Mouse (Mus musculus): ENCODE measurements around the gene Zkscan3. TPM values are rescaled to one million over a fixed set of nuclear protein-coding genes. Genes with fewer than 3 reads are reported as not detected.
"Not testable (repeated sequence)": the region's sequence is repeated elsewhere in the genome, so short reads cannot be mapped to it uniquely, and the experiment has no call there.

The Zkscan3 gene
- polyA plus RNA-seq, 1 experiment: 48.1 TPM

- H3K4me1 ChIP-seq (ENCODE audit: control insufficient read depth, insufficient read depth, low read length): peaks cover 6% of the 10 kb centered on the region
- peak overlapping the region; percentile 100 for H3K4me3 ChIP-seq (ENCODE audit: insufficient read depth, low read length)
- TF ChIP-seq POLR2A (IDR thresholded peaks at IDR 0.05; ENCODE audit: extremely low read depth, insufficient read depth, low read length): no peak
- TF ChIP-seq CTCF (IDR thresholded peaks at IDR 0.05; ENCODE audit: extremely low read depth, insufficient read depth, low read length): no peak
- 0 out of 2 replicates have a peak overlapping the region, but pooled peaks have one; percentile 59 for H3K27ac ChIP-seq (ENCODE audit: insufficient read depth, low read length)
Observed at GRCm38 (mm10) chr13:21401636-21402286, 794 bp downstream of the Zkscan3 start.

DNA sequence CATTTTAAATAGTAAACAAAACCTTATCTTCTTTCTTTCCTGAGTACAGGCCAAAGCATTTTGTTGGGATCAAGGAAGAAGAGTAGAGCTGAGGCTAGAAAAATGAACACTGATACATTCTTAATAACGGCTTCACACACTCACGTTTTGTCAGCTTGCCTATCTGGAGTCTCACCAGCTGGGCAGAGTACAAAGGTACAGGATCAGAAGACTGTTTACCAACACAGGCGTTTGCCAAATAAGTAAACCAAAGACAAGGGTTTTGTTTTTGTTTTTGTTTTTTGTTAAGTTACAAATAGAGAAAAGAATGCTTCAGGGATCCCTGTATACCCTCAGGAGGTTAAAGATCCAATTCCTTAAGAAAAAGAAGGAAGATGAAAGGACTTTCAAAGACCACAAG lies 1.4 kb downstream of the Zkscan3 start:
- H3K4me1 ChIP-seq (ENCODE audit: control insufficient read depth, insufficient read depth, low read length): peaks cover 6% of the 10 kb centered on the region
- H3K27ac ChIP-seq (ENCODE audit: insufficient read depth, low read length): no peak overlapping the region
- no peak for TF ChIP-seq POLR2A (IDR thresholded peaks at IDR 0.05; ENCODE audit: extremely low read depth, insufficient read depth, low read length)
- no peak for TF ChIP-seq CTCF (IDR thresholded peaks at IDR 0.05; ENCODE audit: extremely low read depth, insufficient read depth, low read length)
- peak overlapping the region; percentile 100; the same call in 1 of the 2 replicates for H3K4me3 ChIP-seq (ENCODE audit: insufficient read depth, low read length)

- Histone ChIP-seq H3K27ac (ENCODE audit: insufficient read depth, low read length) (no peak overlapping the region), H3K4me1 (ENCODE audit: control insufficient read depth, insufficient read depth, low read length) (peaks cover 6% of the 10 kb centered on the region)
- TF ChIP-seq POLR2A (IDR thresholded peaks at IDR 0.05; ENCODE audit: extremely low read depth, insufficient read depth, low read length): no peak
- no peak for TF ChIP-seq CTCF (IDR thresholded peaks at IDR 0.05; ENCODE audit: extremely low read depth, insufficient read depth, low read length)
Observed at GRCm38 (mm10) chr13:21397486-21397885, 5.1 kb downstream of the Zkscan3 start.

GRCm38 (mm10) chr13:21396048-21396447 lies 6.5 kb downstream of the Zkscan3 start:
- not testable (repeated sequence) for H3K4me1 ChIP-seq (ENCODE audit: control insufficient read depth, insufficient read depth, low read length); H3K27ac ChIP-seq (ENCODE audit: insufficient read depth, low read length); H3K4me3 ChIP-seq (ENCODE audit: insufficient read depth, low read length)

More at GRCm38 (mm10) chr13:21397486-21397885, 5.1 kb downstream of the Zkscan3 start:
- no peak overlapping the region for H3K4me3 ChIP-seq (ENCODE audit: insufficient read depth, low read length)

- Histone ChIP-seq H3K27ac (ENCODE audit: insufficient read depth, low read length) (no peak overlapping the region), H3K4me3 (ENCODE audit: insufficient read depth, low read length) (no peak overlapping the region), H3K4me1 (ENCODE audit: control insufficient read depth, insufficient read depth, low read length) (peaks cover 3% of the 10 kb centered on the region)
- no peak for TF ChIP-seq CTCF (IDR thresholded peaks at IDR 0.05; ENCODE audit: extremely low read depth, insufficient read depth, low read length)
- TF ChIP-seq POLR2A (IDR thresholded peaks at IDR 0.05; ENCODE audit: extremely low read depth, insufficient read depth, low read length): no peak
Observed at GRCm38 (mm10) chr13:21395623-21396022, 6.9 kb downstream of the Zkscan3 start.

- Histone ChIP-seq H3K4me3 (ENCODE audit: insufficient read depth, low read length) (no peak overlapping the region), H3K27ac (ENCODE audit: insufficient read depth, low read length) (no peak overlapping the region), H3K4me1 (ENCODE audit: control insufficient read depth, insufficient read depth, low read length) (peaks cover 3% of the 10 kb centered on the region)
- TF ChIP-seq POLR2A (IDR thresholded peaks at IDR 0.05; ENCODE audit: extremely low read depth, insufficient read depth, low read length): no peak
- TF ChIP-seq CTCF (IDR thresholded peaks at IDR 0.05; ENCODE audit: extremely low read depth, insufficient read depth, low read length): no peak
Observed at GRCm38 (mm10) chr13:21395211-21395610, 7.3 kb downstream of the Zkscan3 start.

- Histone ChIP-seq H3K4me3 (ENCODE audit: insufficient read depth, low read length) (no peak overlapping the region), H3K4me1 (ENCODE audit: control insufficient read depth, insufficient read depth, low read length) (no peaks in the 10 kb centered on the region), H3K27ac (ENCODE audit: insufficient read depth, low read length) (no peak overlapping the region)
- no peak for TF ChIP-seq CTCF (IDR thresholded peaks at IDR 0.05; ENCODE audit: extremely low read depth, insufficient read depth, low read length)
- no peak for TF ChIP-seq POLR2A (IDR thresholded peaks at IDR 0.05; ENCODE audit: extremely low read depth, insufficient read depth, low read length)
Observed at GRCm38 (mm10) chr13:21377773-21378172, 24.8 kb downstream of the Zkscan3 start.

DNA sequence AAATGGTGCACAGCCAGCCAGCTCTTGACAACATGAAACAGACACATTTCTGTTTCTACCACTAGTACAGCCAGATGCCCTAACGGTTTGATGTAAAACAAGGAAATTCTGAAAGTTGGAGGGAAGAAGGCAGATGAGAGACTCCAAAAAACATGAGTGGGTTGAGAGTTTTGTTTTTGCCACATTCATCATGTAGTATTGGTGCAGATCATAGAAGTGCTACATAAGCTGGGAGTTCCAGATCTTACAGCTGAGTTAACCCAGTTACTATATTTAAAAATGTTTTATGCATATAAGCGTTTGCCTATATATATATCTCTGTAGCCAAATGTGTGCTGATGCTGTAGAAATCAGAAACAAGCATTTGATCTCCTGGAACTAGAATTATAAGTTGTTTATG lies 29.9 kb downstream of the Zkscan3 start:
- Histone ChIP-seq H3K4me1 (ENCODE audit: control insufficient read depth, insufficient read depth, low read length) (no peaks in the 10 kb centered on the region), H3K27ac (ENCODE audit: insufficient read depth, low read length) (no peak overlapping the region), H3K4me3 (ENCODE audit: insufficient read depth, low read length) (no peak overlapping the region)
- TF ChIP-seq CTCF (IDR thresholded peaks at IDR 0.05; ENCODE audit: extremely low read depth, insufficient read depth, low read length): no peak
- TF ChIP-seq POLR2A (IDR thresholded peaks at IDR 0.05; ENCODE audit: extremely low read depth, insufficient read depth, low read length): no peak

DNA sequence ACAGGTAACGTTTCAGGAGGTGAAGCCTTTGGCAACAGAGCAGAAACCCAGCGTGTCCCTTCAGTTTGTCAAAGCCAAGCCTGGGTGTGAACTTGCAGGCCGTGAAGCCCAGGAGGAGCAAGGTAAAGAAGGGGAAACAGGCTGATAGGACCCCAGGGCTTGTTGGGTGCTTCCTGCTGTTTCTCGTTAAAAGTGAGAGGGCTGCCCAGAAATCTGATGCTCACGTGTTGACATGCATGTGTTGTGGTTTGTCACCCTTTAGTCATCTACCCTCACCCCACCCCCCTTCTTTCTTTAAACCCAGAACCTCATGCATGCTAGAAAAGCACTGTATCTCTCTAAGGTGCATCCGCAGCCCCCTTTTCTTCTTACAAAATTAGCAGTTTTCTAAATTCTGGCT lies 35.9 kb downstream of the Zkscan3 start:
- TF ChIP-seq CTCF (IDR thresholded peaks at IDR 0.05; ENCODE audit: extremely low read depth, insufficient read depth, low read length) (no peak), POLR2A (IDR thresholded peaks at IDR 0.05; ENCODE audit: extremely low read depth, insufficient read depth, low read length) (no peak)

GRCm38 (mm10) chr13:21363719-21364118 lies 38.8 kb downstream of the Zkscan3 start:
- H3K27ac ChIP-seq (ENCODE audit: insufficient read depth, low read length): no peak overlapping the region
- no peaks in the 10 kb centered on the region; the same call in 1 of the 2 replicates for H3K4me1 ChIP-seq (ENCODE audit: control insufficient read depth, insufficient read depth, low read length)
- no peak for TF ChIP-seq CTCF (IDR thresholded peaks at IDR 0.05; ENCODE audit: extremely low read depth, insufficient read depth, low read length)
- TF ChIP-seq POLR2A (IDR thresholded peaks at IDR 0.05; ENCODE audit: extremely low read depth, insufficient read depth, low read length): no peak
- H3K4me3 ChIP-seq (ENCODE audit: insufficient read depth, low read length): no peak overlapping the region; the same call in 1 of the 2 replicates

More for the DNA sequence above, 35.9 kb downstream of the Zkscan3 start:
- H3K27ac ChIP-seq (ENCODE audit: insufficient read depth, low read length): no peak overlapping the region
- H3K4me1 ChIP-seq (ENCODE audit: control insufficient read depth, insufficient read depth, low read length): no peaks in the 10 kb centered on the region; the same call in 1 of the 2 replicates
- H3K4me3 ChIP-seq (ENCODE audit: insufficient read depth, low read length): no peak overlapping the region

All from cortical plate, adult 2 months (tissue).